ENCODE assay signal across 17 mouse cellular contexts in the genomic region with DNA sequence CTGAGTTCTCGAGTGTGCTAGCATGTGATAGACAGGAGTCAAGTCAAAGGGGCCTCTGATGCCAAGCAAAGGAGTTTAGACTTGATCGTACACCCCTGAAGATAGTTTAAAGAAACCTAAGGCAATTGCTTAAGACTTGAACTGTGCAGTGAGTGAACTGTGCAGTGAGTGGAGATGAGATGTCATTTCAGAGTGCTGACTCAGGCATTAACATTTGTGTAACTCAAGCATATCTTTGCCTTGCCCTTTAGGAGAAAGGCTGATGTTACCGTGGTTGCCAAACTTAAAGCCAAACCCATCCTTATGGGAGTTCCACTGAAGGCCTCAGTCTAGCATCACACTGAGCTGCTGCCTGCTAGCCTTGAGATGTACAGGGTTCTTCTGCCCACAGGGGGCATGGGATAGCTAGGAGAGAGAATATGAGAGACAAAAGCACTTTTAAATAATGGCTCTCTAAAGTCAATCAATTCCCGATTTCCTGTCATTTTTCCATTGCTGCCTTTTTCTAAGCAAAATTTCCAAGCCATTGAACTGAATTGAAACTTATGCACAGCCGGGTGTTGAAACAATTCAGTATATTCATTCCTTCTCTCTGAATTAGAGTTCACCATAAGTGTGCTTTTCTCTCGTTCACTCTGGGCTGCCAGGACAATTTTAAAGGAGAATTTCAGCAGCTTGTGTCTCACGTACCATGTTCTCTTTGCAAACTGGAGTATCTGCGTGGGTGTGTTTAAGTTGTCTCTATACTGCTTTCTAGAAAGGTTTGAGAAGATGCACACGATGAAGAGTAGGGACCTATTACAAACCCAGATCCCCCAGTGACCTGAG.
DNase-seq lines count a peak whose midpoint lies in the region; ATAC-seq and TF ChIP-seq lines count a peak whose summit lies in the region.
"Had no signal": no experiment of that assay in that cellular context is flagged by ENCODE, and none has a peak within 500 bp of the region (broad histone marks: within the 10 kb centered on the region; RNA-seq: fewer than 3 reads in every experiment).

No protein-coding gene starts in this region.

- no peaks in the 10 kb centered on the region for H3K27me3 ChIP-seq in forebrain, embryonic 14.5 days (replicated peaks; ENCODE audit: control insufficient read depth, insufficient read depth, low read length)
- H3K27me3 ChIP-seq in forebrain, embryonic 12.5 days = no peaks in the 10 kb centered on the region
- no peaks in the 10 kb centered on the region for H3K27me3 ChIP-seq in stomach, postnatal 0 days (ENCODE audit: control insufficient read depth, insufficient read depth, low read length)
- no peaks in the 10 kb centered on the region for H3K27me3 ChIP-seq in lung, postnatal 0 days (replicated peaks; ENCODE audit: insufficient read depth, low read length)
- H3K27me3 ChIP-seq: heart, embryonic 15.5 days; hindbrain, embryonic 13.5 days; liver, embryonic 12.5 days had no signal

- no peak overlapping the region for H3K4me3 ChIP-seq in forebrain, embryonic 14.5 days (ENCODE audit: low read depth, low read length)
- H3K4me3 ChIP-seq in forebrain, embryonic 12.5 days (replicated peaks) = no peak overlapping the region
- no peak overlapping the region for H3K4me3 ChIP-seq in layer of hippocampus, adult 2 months
- H3K4me3 ChIP-seq in stomach, postnatal 0 days (ENCODE audit: low read depth, low read length) = no peak overlapping the region
- H3K4me3 ChIP-seq in lung, postnatal 0 days (ENCODE audit: low read depth, low read length) = no peak overlapping the region
- H3K4me3 ChIP-seq: embryonic facial prominence, embryonic 10.5 days; heart, embryonic 15.5 days; hindbrain, embryonic 13.5 days; liver, embryonic 12.5 days had no signal

- H3K4me1 ChIP-seq in forebrain, embryonic 14.5 days (ENCODE audit: control insufficient read depth, insufficient read depth, low read length) = peaks cover 24% of the 10 kb centered on the region
- H3K4me1 ChIP-seq in forebrain, embryonic 12.5 days = peaks cover 25% of the 10 kb centered on the region
- H3K4me1 ChIP-seq in stomach, postnatal 0 days (replicated peaks; ENCODE audit: control insufficient read depth, insufficient read depth) = no peaks in the 10 kb centered on the region
- H3K4me1 ChIP-seq in lung, postnatal 0 days (ENCODE audit: insufficient read depth, low read depth, low read length) = no peaks in the 10 kb centered on the region
- H3K4me1 ChIP-seq: liver, embryonic 12.5 days had no signal

- H3K9me3 ChIP-seq in forebrain, embryonic 14.5 days (replicated peaks; ENCODE audit: control insufficient read depth, low read length) = no peaks in the 10 kb centered on the region
- H3K9me3 ChIP-seq in forebrain, embryonic 12.5 days = no peaks in the 10 kb centered on the region
- H3K9me3 ChIP-seq in stomach, postnatal 0 days (ENCODE audit: control insufficient read depth, low read length) = no peaks in the 10 kb centered on the region
- H3K9me3 ChIP-seq in lung, postnatal 0 days (ENCODE audit: low read length) = no peaks in the 10 kb centered on the region
- H3K9me3 ChIP-seq: embryonic facial prominence, embryonic 10.5 days; heart, embryonic 15.5 days; hindbrain, embryonic 13.5 days; liver, embryonic 12.5 days had no signal

- 73% methylated on average over 9 of the region's 9 CpGs for WGBS in forebrain, embryonic 14.5 days
- WGBS in forebrain, embryonic 12.5 days = 84% methylated on average over 9 of the region's 9 CpGs
- WGBS in stomach, postnatal 0 days = 89% methylated on average over 9 of the region's 9 CpGs
- 92% methylated on average over 9 of the region's 9 CpGs for WGBS in lung, postnatal 0 days

- TF ChIP-seq EP300 in stomach, postnatal 0 days (optimal IDR thresholded peaks at IDR 0.05) = no peak
- TF ChIP-seq EP300 in lung, postnatal 0 days (IDR thresholded peaks at IDR 0.05) = no peak

- no peak overlapping the region; the same call in 1 of the 2 replicates for H3K27ac ChIP-seq in forebrain, embryonic 14.5 days (ENCODE audit: low read depth, low read length)
- no peak overlapping the region for H3K27ac ChIP-seq in forebrain, embryonic 12.5 days
- H3K27ac ChIP-seq in layer of hippocampus, adult 2 months = peak overlapping the region; percentile 89
- H3K27ac ChIP-seq in stomach, postnatal 0 days (replicated peaks) = 0 out of 2 replicates have a peak overlapping the region, but pooled peaks have one; percentile 9
- no peak overlapping the region for H3K27ac ChIP-seq in lung, postnatal 0 days (ENCODE audit: low read length)
- H3K27ac ChIP-seq: embryonic facial prominence, embryonic 10.5 days; hindbrain, embryonic 13.5 days; liver, embryonic 12.5 days had no signal

- DNase-seq in forebrain, embryonic 14.5 days (ENCODE audit: low spot score) = peak; percentile 23
- no peak for DNase-seq in layer of hippocampus, adult 2 months (ENCODE audit: low spot score in 2 of 2)
- DNase-seq in layer of hippocampus, adult 9-10 months (ENCODE audit: low spot score) = no peak
- peak; percentile 16 for DNase-seq in cerebellum, adult 8-10 months
- DNase-seq in stomach, postnatal 0 days (ENCODE audit: low spot score) = no peak
- no peak for DNase-seq in lung, postnatal 0 days (ENCODE audit: low spot score)
- DNase-seq: gastrocnemius, postnatal 14 days; kidney, adult 9 months; lung, postnatal 10 days; right cerebral cortex, adult 18-20 months had no signal

- peak; percentile 21; the same call in 1 of the 2 replicates for ATAC-seq in forebrain, embryonic 14.5 days
- no peak for ATAC-seq in forebrain, embryonic 12.5 days (ENCODE audit: low FRiP score)
- no peak for ATAC-seq in stomach, postnatal 0 days (ENCODE audit: low FRiP score, low TSS enrichment)
- no peak for ATAC-seq in lung, postnatal 0 days
- ATAC-seq: activated CD4-positive, CD25-positive, alpha-beta regulatory T cell, adult 4 months; CD4-positive, CD25-positive, alpha-beta regulatory T cell, adult 4 months; liver, embryonic 12.5 days had no signal

- H3K4me2 ChIP-seq in forebrain, embryonic 14.5 days (ENCODE audit: low read length) = no peak overlapping the region
- H3K4me2 ChIP-seq in forebrain, embryonic 12.5 days = no peak overlapping the region
- no peak overlapping the region for H3K4me2 ChIP-seq in stomach, postnatal 0 days (replicated peaks; ENCODE audit: low read depth)
- no peak overlapping the region for H3K4me2 ChIP-seq in lung, postnatal 0 days (replicated peaks; ENCODE audit: low read depth, low read length)
- H3K4me2 ChIP-seq: heart, embryonic 15.5 days; hindbrain, embryonic 13.5 days; liver, embryonic 12.5 days had no signal

- no peaks in the 10 kb centered on the region for H3K36me3 ChIP-seq in forebrain, embryonic 14.5 days (ENCODE audit: control insufficient read depth, insufficient read depth, low read length)
- H3K36me3 ChIP-seq in forebrain, embryonic 12.5 days (replicated peaks) = no peaks in the 10 kb centered on the region
- H3K36me3 ChIP-seq in stomach, postnatal 0 days (ENCODE audit: control insufficient read depth, insufficient read depth, low read length) = no peaks in the 10 kb centered on the region
- no peaks in the 10 kb centered on the region for H3K36me3 ChIP-seq in lung, postnatal 0 days (ENCODE audit: insufficient read depth, low read length)
- H3K36me3 ChIP-seq: embryonic facial prominence, embryonic 10.5 days; heart, embryonic 15.5 days; hindbrain, embryonic 13.5 days; liver, embryonic 12.5 days had no signal

- H3K9ac ChIP-seq in forebrain, embryonic 14.5 days (ENCODE audit: low read length) = no peak overlapping the region
- H3K9ac ChIP-seq in forebrain, embryonic 12.5 days = no peak overlapping the region
- H3K9ac ChIP-seq in stomach, postnatal 0 days (ENCODE audit: low read length) = no peak overlapping the region
- no peak overlapping the region for H3K9ac ChIP-seq in lung, postnatal 0 days (replicated peaks; ENCODE audit: low read depth)
- H3K9ac ChIP-seq: heart, embryonic 15.5 days; hindbrain, embryonic 13.5 days; liver, embryonic 12.5 days had no signal

- peak; percentile 48 for TF ChIP-seq CTCF in layer of hippocampus, adult 2 months (conservative IDR thresholded peaks at IDR 0.05)
- 0 out of 2 replicates have a peak, but pooled peaks have one; percentile 7 for TF ChIP-seq CTCF in stomach, postnatal 0 days (IDR thresholded peaks at IDR 0.05; ENCODE audit: low read depth)
- no peak for TF ChIP-seq CTCF in lung, postnatal 0 days (IDR thresholded peaks at IDR 0.05)

Comparison
In these comparisons a context has a peak if more than half of its experiments do, and no peak if none do; other contexts are left out.
1. DNase-seq: peak in forebrain, embryonic 14.5 days (single experiment) and cerebellum, adult 8-10 months (single experiment); none in layer of hippocampus, adult 2 months (0 of 2), layer of hippocampus, adult 9-10 months (single experiment), stomach, postnatal 0 days (single experiment) and lung, postnatal 0 days (single experiment).
2. H3K27ac ChIP-seq: peak in layer of hippocampus, adult 2 months (single experiment) and stomach, postnatal 0 days (single experiment); none in forebrain, embryonic 14.5 days (single experiment), forebrain, embryonic 12.5 days (single experiment) and lung, postnatal 0 days (single experiment).